Mouse (Mus musculus): ENCODE data around the gene Disc1. TPM values are rescaled to one million over a fixed set of nuclear protein-coding genes. Genes with fewer than 3 reads are reported as not detected.

Disc1 gene
- total and polyA plus RNA-seq, 2 experiments from 2014 or later, result 1.2 to 5.2 TPM

GRCm38 (mm10) chr8:125220608-125221007 lies 166.6 kb downstream of the Disc1 start:
- no peaks in the 10 kb centered on the region for H3K27me3 ChIP-seq (ENCODE audit: control insufficient read depth, insufficient read depth, low read length)
- no peak overlapping the region for H3K4me3 ChIP-seq (ENCODE audit: low read depth, low read length)
- H3K36me3 ChIP-seq (replicated peaks; ENCODE audit: control insufficient read depth, insufficient read depth, low read length), result no peaks in the 10 kb centered on the region
- no peaks in the 10 kb centered on the region for H3K9me3 ChIP-seq (replicated peaks; ENCODE audit: control insufficient read depth, low read length)
- ATAC-seq (ENCODE audit: insufficient read depth, low read depth) (no peak), DNase-seq (ENCODE audit: low spot score) (no peak)
- H3K4me1 ChIP-seq (ENCODE audit: control insufficient read depth, insufficient read depth), result peaks cover 28% of the 10 kb centered on the region; the same call in 1 of the 2 replicates
- no peak overlapping the region for H3K9ac ChIP-seq (replicated peaks; ENCODE audit: low read depth, low read length)
- TF ChIP-seq CTCF (IDR thresholded peaks at IDR 0.05; ENCODE audit: low read depth) (no peak), EP300 (IDR thresholded peaks at IDR 0.05; ENCODE audit: low read depth) (no peak)
- WGBS, result 54% methylated on average over 5 of the region's 5 CpGs
- peak overlapping the region; percentile 53; the same call in 1 of the 2 replicates for H3K27ac ChIP-seq (ENCODE audit: low read depth)
- H3K4me2 ChIP-seq (ENCODE audit: low read depth, low read length), result no peak overlapping the region

- no peak overlapping the region for H3K4me2 ChIP-seq (ENCODE audit: low read depth, low read length)
- peaks cover 28% of the 10 kb centered on the region; the same call in 1 of the 2 replicates for H3K4me1 ChIP-seq (ENCODE audit: control insufficient read depth, insufficient read depth)
- no peaks in the 10 kb centered on the region for H3K9me3 ChIP-seq (replicated peaks; ENCODE audit: control insufficient read depth, low read length)
- H3K4me3 ChIP-seq (ENCODE audit: low read depth, low read length), result no peak overlapping the region
- H3K9ac ChIP-seq (replicated peaks; ENCODE audit: low read depth, low read length), result no peak overlapping the region
- peak; percentile 67 for DNase-seq (ENCODE audit: low spot score)
- ATAC-seq (ENCODE audit: insufficient read depth, low read depth), result no peak; the same call in 1 of the 2 replicates
- no peaks in the 10 kb centered on the region for H3K36me3 ChIP-seq (replicated peaks; ENCODE audit: control insufficient read depth, insufficient read depth, low read length)
- no peaks in the 10 kb centered on the region for H3K27me3 ChIP-seq (ENCODE audit: control insufficient read depth, insufficient read depth, low read length)
- WGBS, result 51% methylated on average over 4 of the region's 4 CpGs
- H3K27ac ChIP-seq (ENCODE audit: low read depth), result peak overlapping the region; percentile 53; the same call in 1 of the 2 replicates
- no peak for TF ChIP-seq EP300 (IDR thresholded peaks at IDR 0.05; ENCODE audit: low read depth)
- TF ChIP-seq CTCF (IDR thresholded peaks at IDR 0.05; ENCODE audit: low read depth), result no peak
Measured at GRCm38 (mm10) chr8:125221062-125221461, 167.1 kb downstream of the Disc1 start.

- Histone ChIP-seq H3K9me3 (replicated peaks; ENCODE audit: control insufficient read depth, low read length) (no peaks in the 10 kb centered on the region), H3K4me2 (ENCODE audit: low read depth, low read length) (no peak overlapping the region), H3K27ac (ENCODE audit: low read depth) (peak overlapping the region; percentile 61), H3K36me3 (replicated peaks; ENCODE audit: control insufficient read depth, insufficient read depth, low read length) (no peaks in the 10 kb centered on the region), H3K9ac (replicated peaks; ENCODE audit: low read depth, low read length) (no peak overlapping the region), H3K4me3 (ENCODE audit: low read depth, low read length) (no peak overlapping the region), H3K27me3 (ENCODE audit: control insufficient read depth, insufficient read depth, low read length) (no peaks in the 10 kb centered on the region), H3K4me1 (ENCODE audit: control insufficient read depth, insufficient read depth) (peaks cover 42% of the 10 kb centered on the region)
- WGBS, result 48% methylated on average over 10 of the region's 10 CpGs
- ATAC-seq (ENCODE audit: insufficient read depth, low read depth) (peak; percentile 59), DNase-seq (ENCODE audit: low spot score) (peak; percentile 63)
- TF ChIP-seq EP300 (IDR thresholded peaks at IDR 0.05; ENCODE audit: low read depth), result no peak
- no peak; the same call in 1 of the 2 replicates for TF ChIP-seq CTCF (IDR thresholded peaks at IDR 0.05; ENCODE audit: low read depth)
Measured at GRCm38 (mm10) chr8:125223031-125223753, 169.2 kb downstream of the Disc1 start.

- H3K9me3 ChIP-seq (replicated peaks; ENCODE audit: control insufficient read depth, low read length), result no peaks in the 10 kb centered on the region
- WGBS, result 72% methylated on average over 6 of the region's 6 CpGs
- ATAC-seq (ENCODE audit: insufficient read depth, low read depth) (0 out of 2 replicates have a peak, but pooled peaks have one; percentile 24), DNase-seq (ENCODE audit: low spot score) (no peak)
- no peaks in the 10 kb centered on the region for H3K36me3 ChIP-seq (replicated peaks; ENCODE audit: control insufficient read depth, insufficient read depth, low read length)
- no peak overlapping the region for H3K4me2 ChIP-seq (ENCODE audit: low read depth, low read length)
- peaks cover 42% of the 10 kb centered on the region for H3K4me1 ChIP-seq (ENCODE audit: control insufficient read depth, insufficient read depth)
- H3K9ac ChIP-seq (replicated peaks; ENCODE audit: low read depth, low read length), result no peak overlapping the region
- no peaks in the 10 kb centered on the region for H3K27me3 ChIP-seq (ENCODE audit: control insufficient read depth, insufficient read depth, low read length)
- no peak overlapping the region for H3K4me3 ChIP-seq (ENCODE audit: low read depth, low read length)
- TF ChIP-seq CTCF (IDR thresholded peaks at IDR 0.05; ENCODE audit: low read depth), result no peak
- no peak for TF ChIP-seq EP300 (IDR thresholded peaks at IDR 0.05; ENCODE audit: low read depth)
- H3K27ac ChIP-seq (ENCODE audit: low read depth), result no peak overlapping the region
Measured at GRCm38 (mm10) chr8:125224271-125224699, 170.3 kb downstream of the Disc1 start.

GRCm38 (mm10) chr8:125225266-125225665 lies 171.3 kb downstream of the Disc1 start:
- Histone ChIP-seq H3K9me3 (replicated peaks; ENCODE audit: control insufficient read depth, low read length) (no peaks in the 10 kb centered on the region), H3K27ac (ENCODE audit: low read depth) (no peak overlapping the region), H3K4me1 (ENCODE audit: control insufficient read depth, insufficient read depth) (peaks cover 42% of the 10 kb centered on the region), H3K27me3 (ENCODE audit: control insufficient read depth, insufficient read depth, low read length) (no peaks in the 10 kb centered on the region), H3K9ac (replicated peaks; ENCODE audit: low read depth, low read length) (no peak overlapping the region), H3K36me3 (replicated peaks; ENCODE audit: control insufficient read depth, insufficient read depth, low read length) (no peaks in the 10 kb centered on the region), H3K4me2 (ENCODE audit: low read depth, low read length) (no peak overlapping the region), H3K4me3 (ENCODE audit: low read depth, low read length) (no peak overlapping the region)
- ATAC-seq (ENCODE audit: insufficient read depth, low read depth) (no peak), DNase-seq (ENCODE audit: low spot score) (no peak)
- TF ChIP-seq EP300 (IDR thresholded peaks at IDR 0.05; ENCODE audit: low read depth) (no peak), CTCF (IDR thresholded peaks at IDR 0.05; ENCODE audit: low read depth) (no peak)
- WGBS, result 90% methylated on average over 9 of the region's 9 CpGs
